Mouse (Mus musculus): ENCODE results near the gene 4930596D02Rik.

GRCm38 (mm10) chr14:35842111-35842721 lies 30.4 kb upstream of the 4930596D02Rik start:
- TF ChIP-seq CTCF (IDR thresholded peaks at IDR 0.05; ENCODE audit: low read depth) = no peak
- no peak for TF ChIP-seq EP300 (IDR thresholded peaks at IDR 0.05; ENCODE audit: low read depth)

Measured in liver, postnatal 0 days (tissue).